Mouse (Mus musculus) midbrain, embryonic 11.5 days (tissue): ENCODE results near the gene Slit1. TPM values are rescaled to one million over a fixed set of nuclear protein-coding genes. Genes with fewer than 3 reads are reported as not detected.

Experiments used
- ATAC-seq: fragments of 200-750 bp; cut with Nextera tagmentation; 2 replicates; pipeline ENCODE4 v1.8.0; 2017; ENCODE audit warnings: moderate TSS enrichment, moderate library complexity; ENCODE audit not compliant: low FRiP score
- DNase-seq: peaks from one replicate; pipeline ENCODE4 v3.0.0; 2015; ENCODE audit warnings: low spot score; ENCODE audit errors: missing footprints
- H3K27ac ChIP-seq: fragments of 300-500 bp; sonication (generic); 2 replicates; pipeline ENCODE4 v1.5.1; 2014; ENCODE audit warnings: low read depth, low read length
- H3K27me3 ChIP-seq: fragments of 300-500 bp; sonication (generic); 2 replicates; pipeline ENCODE4 v1.6.1; 2014; ENCODE audit warnings: mild to moderate bottlenecking, low read length, moderate library complexity, mixed read lengths; ENCODE audit not compliant: control insufficient read depth, insufficient read depth
- H3K36me3 ChIP-seq: fragments of 300-500 bp; sonication (generic); 2 replicates; pipeline ENCODE4 v1.6.1; 2014; ENCODE audit warnings: mild to moderate bottlenecking, low read length, moderate library complexity, mixed read lengths; ENCODE audit not compliant: control insufficient read depth, insufficient read depth
- H3K4me1 ChIP-seq: fragments of 300-500 bp; sonication (generic); 2 replicates; pipeline ENCODE4 v1.6.1; 2014; ENCODE audit warnings: low read length; ENCODE audit not compliant: control insufficient read depth, insufficient read depth
- H3K4me2 ChIP-seq: fragments of 300-500 bp; sonication (generic); 2 replicates; pipeline ENCODE4 v1.6.1; 2014; ENCODE audit warnings: mild to moderate bottlenecking, moderate library complexity
- H3K4me3 ChIP-seq: fragments of 300-500 bp; sonication (generic); 2 replicates; pipeline ENCODE4 v1.5.1; 2014; ENCODE audit warnings: low read depth, low read length
- H3K9ac ChIP-seq: fragments of 300-500 bp; sonication (generic); 2 replicates; pipeline ENCODE4 v1.6.1; 2014; ENCODE audit warnings: low read length
- H3K9me3 ChIP-seq: fragments of 300-500 bp; sonication (generic); 2 replicates; pipeline ENCODE4 v1.6.1; 2016; ENCODE audit warnings: low read length; ENCODE audit not compliant: control insufficient read depth
- WGBS: fragments of 180-500 bp; shearing (Covaris S2); extraction: QIAGEN DNeasy Blood & Tissue Kit; methylation state at CpG from one replicate; pipeline ENCODE4 v1.1.7; 2014; 5-methylcytosine and 5-hydroxymethylcytosine counted together
- polyA plus RNA-seq: library from polyadenylated mRNA; unstranded; fragments of >200 nt; fragmentation: Nextera tagmentation; extraction: Ambion mirVana; gene quantifications from 2 replicates; pipeline ENCODE4 v1.2.1, GENCODE M21; 2014

The Slit1 gene
- polyA plus RNA-seq, 1 experiment from 2014 or later = 10.2 TPM

DNA sequence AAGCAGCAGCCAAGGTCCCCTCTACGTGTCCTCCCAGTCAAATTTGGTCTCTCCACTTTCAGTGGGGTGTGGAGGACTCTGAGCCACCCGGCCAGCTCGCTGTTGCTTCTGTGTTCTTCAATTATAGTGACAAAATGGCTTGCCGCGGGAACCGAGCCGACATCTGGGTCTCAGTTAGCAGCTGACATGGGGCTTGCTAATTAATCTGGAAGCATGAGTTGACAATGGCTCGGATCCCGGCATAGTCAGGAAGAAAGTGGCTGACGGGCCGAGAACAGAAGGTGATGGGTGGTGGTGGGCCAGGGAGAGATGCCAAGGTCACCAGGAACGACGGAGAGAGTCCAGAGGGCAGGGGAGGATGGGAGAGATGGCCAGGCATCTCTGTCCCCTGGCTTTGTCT is 55.2 kb downstream of the Slit1 start:
- Histone ChIP-seq H3K4me1 (peaks cover 14% of the 10 kb centered on the region; the same call in 1 of the 2 replicates), H3K9me3 (no peaks in the 10 kb centered on the region; the same call in 1 of the 2 replicates), H3K4me2 (no peak overlapping the region), H3K36me3 (no peaks in the 10 kb centered on the region), H3K27me3 (peaks cover 3% of the 10 kb centered on the region), H3K9ac (no peak overlapping the region), H3K4me3 (no peak overlapping the region), H3K27ac (0 out of 2 replicates have a peak overlapping the region, but pooled peaks have one; percentile 17)
- ATAC-seq = peak; percentile 10; the same call in 1 of the 2 replicates
- DNase-seq = no peak
- 44% methylated on average over 13 of the region's 13 CpGs for WGBS

DNA sequence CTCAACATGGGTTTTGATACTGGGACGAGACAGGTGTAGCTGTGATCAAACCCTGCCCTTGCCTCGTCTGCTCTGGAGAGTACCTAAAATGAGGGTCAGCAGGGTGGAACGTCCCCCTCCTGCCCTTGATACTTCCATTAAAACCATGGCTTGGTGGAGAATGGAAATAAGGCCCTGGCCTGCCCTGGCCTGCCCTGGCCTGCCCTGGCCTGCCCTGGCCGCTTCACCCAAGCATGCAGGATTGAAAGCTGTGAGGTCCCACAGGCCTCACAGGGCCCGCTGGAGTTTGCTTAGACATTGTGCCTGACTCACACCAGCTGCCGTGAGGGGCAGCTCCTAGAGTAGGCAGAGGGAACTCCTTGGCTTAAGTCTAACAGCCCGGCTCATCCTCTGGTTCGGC is 55.6 kb downstream of the Slit1 start:
- no peak for DNase-seq
- ATAC-seq = 0 out of 2 replicates have a peak, but pooled peaks have one; percentile 12
- Histone ChIP-seq H3K27me3 (peaks cover 3% of the 10 kb centered on the region), H3K4me3 (no peak overlapping the region), H3K9ac (no peak overlapping the region), H3K27ac (no peak overlapping the region; the same call in 1 of the 2 replicates), H3K36me3 (no peaks in the 10 kb centered on the region), H3K9me3 (no peaks in the 10 kb centered on the region; the same call in 1 of the 2 replicates), H3K4me1 (peaks cover 14% of the 10 kb centered on the region; the same call in 1 of the 2 replicates), H3K4me2 (no peak overlapping the region)
- WGBS = 62% methylated on average over 8 of the region's 8 CpGs

DNA sequence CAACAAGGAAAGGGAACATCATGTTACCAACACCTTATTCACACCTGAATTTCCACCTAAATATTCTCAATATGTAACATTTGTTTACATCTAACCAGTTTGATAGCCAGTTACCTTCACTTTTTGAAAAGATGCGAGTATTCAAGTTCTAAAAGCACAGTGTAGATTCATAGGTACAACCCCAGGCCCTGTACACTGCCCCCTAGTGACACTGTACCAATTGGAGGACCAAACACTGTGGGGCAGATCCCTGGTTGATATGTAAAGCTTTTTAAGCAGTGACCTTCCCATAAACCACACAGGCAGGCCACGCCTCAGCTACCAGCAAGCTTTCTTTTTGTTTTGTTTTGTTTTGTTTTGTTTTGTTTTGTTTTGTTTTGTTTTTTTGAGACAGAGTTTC is 57.3 kb downstream of the Slit1 start:
- peaks cover 14% of the 10 kb centered on the region; the same call in 1 of the 2 replicates for H3K4me1 ChIP-seq
- no peak overlapping the region for H3K9ac ChIP-seq
- H3K36me3 ChIP-seq = no peaks in the 10 kb centered on the region
- 93% methylated on average over 2 of the region's 2 CpGs for WGBS
- ATAC-seq (no peak), DNase-seq (no peak)
- no peak overlapping the region for H3K27ac ChIP-seq
- H3K4me2 ChIP-seq = no peak overlapping the region
- no peaks in the 10 kb centered on the region for H3K27me3 ChIP-seq
- H3K9me3 ChIP-seq = no peaks in the 10 kb centered on the region
- no peak overlapping the region for H3K4me3 ChIP-seq

DNA sequence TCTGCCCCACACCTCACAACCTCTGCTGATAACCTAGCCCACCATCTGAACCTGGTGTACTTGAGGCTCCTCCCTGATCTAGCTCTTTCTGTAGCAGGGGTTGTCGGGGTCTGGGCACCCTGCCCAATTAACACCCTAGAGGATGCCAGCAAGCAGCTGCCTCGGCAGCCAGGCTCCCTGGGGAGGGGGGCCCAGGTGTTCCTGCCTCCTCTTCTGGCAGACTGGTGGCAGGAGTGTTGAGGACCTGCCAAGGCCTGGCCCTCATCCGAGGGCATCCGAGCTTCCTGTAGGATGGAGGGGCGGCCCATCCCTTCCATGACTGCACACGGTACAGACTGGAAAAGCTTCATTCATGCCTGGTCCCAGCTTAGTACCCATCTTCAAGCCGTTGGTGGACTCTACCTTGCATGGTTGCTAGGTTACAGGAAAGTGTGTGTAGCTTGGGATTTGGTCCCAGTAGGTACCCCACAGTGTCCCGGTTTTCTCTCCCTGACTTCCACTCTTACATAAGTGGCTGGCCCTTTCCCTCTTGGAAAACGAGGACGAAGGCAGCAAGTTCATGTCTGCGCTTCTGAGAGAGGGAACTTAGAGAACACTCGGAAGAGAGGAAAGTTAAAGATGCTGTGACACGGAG is 57.9 kb downstream of the Slit1 start:
- Histone ChIP-seq H3K4me1 (peaks cover 14% of the 10 kb centered on the region; the same call in 1 of the 2 replicates), H3K4me2 (no peak overlapping the region), H3K27me3 (no peaks in the 10 kb centered on the region), H3K4me3 (no peak overlapping the region), H3K36me3 (no peaks in the 10 kb centered on the region), H3K27ac (no peak overlapping the region), H3K9ac (no peak overlapping the region), H3K9me3 (no peaks in the 10 kb centered on the region)
- 82% methylated on average over 13 of the region's 13 CpGs for WGBS
- DNase-seq (no peak), ATAC-seq (no peak)

DNA sequence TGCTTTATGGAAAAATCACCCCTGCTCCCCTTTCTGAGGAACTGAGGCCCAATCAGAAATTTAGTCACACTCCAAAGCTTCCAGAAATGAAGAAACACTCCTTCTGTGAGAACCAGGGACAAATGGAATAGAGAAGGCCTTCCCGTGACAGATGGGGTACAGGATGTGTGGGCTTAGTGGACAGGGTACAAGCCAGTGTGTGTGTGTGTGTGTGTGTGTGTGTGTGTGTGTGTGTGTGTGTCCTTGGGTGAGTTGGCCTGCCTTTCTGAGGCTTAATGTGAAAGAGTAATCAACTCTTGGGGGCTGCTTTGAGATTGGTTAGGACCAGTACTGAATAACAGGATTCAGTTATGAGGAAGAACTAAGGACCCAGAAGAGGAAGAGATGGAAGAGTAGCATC is 58.6 kb downstream of the Slit1 start:
- H3K9me3 ChIP-seq = no peaks in the 10 kb centered on the region
- DNase-seq (no peak), ATAC-seq (no peak)
- H3K4me3 ChIP-seq = no peak overlapping the region
- peaks cover 14% of the 10 kb centered on the region for H3K4me1 ChIP-seq
- WGBS = 83% methylated on average over 1 of the region's 1 CpGs
- H3K27me3 ChIP-seq = no peaks in the 10 kb centered on the region
- H3K36me3 ChIP-seq = no peaks in the 10 kb centered on the region
- no peak overlapping the region for H3K9ac ChIP-seq
- H3K27ac ChIP-seq = no peak overlapping the region
- H3K4me2 ChIP-seq = no peak overlapping the region

DNA sequence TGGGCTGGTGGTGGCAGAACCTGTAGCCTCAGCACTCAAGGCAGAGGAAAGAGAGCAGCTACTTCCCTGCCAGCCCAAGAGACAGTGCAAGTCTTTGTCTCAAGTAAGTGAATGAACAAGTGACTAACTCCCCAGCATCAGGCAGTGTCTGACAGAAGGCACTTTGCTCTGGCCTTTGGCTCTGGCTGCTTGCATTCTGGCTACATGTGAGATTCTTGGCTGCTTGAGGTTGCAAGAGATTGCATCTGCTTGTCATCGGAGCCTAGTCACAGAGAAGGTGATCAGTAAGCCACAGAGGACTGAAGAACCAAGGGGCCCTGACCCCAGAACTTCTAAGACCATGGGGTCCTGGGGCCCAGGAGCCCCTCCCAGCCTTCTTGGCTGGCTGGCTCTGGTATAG is 59.5 kb downstream of the Slit1 start:
- no peak for ATAC-seq
- H3K27me3 ChIP-seq = no peaks in the 10 kb centered on the region
- peaks cover 23% of the 10 kb centered on the region for H3K4me1 ChIP-seq
- no peak overlapping the region for H3K4me3 ChIP-seq
- 79% methylated on average over 1 of the region's 1 CpGs for WGBS
- H3K36me3 ChIP-seq = no peaks in the 10 kb centered on the region
- no peaks in the 10 kb centered on the region for H3K9me3 ChIP-seq
- no peak overlapping the region for H3K4me2 ChIP-seq
- no peak for DNase-seq
- H3K9ac ChIP-seq = no peak overlapping the region; the same call in 1 of the 2 replicates
- H3K27ac ChIP-seq = no peak overlapping the region

DNA sequence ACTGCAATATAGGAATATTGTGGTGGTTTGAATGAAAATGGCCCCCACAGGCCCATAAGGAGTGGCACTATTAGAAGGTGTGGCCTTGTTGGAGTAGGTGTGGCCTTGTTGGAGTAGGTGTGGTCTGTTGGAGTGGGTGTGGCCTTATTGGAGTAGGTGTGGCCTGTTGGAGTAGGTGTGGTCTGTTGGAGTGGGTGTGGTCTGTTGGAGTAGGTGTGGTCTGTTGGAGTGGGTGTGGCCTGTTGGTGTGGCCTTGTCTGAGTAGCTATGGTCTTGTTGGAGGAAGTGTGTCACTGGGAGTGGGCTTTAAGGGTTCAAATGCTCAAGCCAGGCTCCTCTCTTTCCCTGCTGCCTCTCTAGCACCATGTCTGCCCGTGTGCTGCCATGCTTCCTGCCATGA is 63.2 kb downstream of the Slit1 start:
- no peak overlapping the region for H3K9ac ChIP-seq
- H3K27me3 ChIP-seq = no peaks in the 10 kb centered on the region
- no peak overlapping the region for H3K27ac ChIP-seq
- peaks cover 23% of the 10 kb centered on the region for H3K4me1 ChIP-seq
- DNase-seq (no peak), ATAC-seq (no peak)
- H3K9me3 ChIP-seq = no peaks in the 10 kb centered on the region
- no peak overlapping the region for H3K4me3 ChIP-seq
- 100% methylated on average over 1 of the region's 1 CpGs for WGBS
- no peak overlapping the region for H3K4me2 ChIP-seq
- no peaks in the 10 kb centered on the region for H3K36me3 ChIP-seq

DNA sequence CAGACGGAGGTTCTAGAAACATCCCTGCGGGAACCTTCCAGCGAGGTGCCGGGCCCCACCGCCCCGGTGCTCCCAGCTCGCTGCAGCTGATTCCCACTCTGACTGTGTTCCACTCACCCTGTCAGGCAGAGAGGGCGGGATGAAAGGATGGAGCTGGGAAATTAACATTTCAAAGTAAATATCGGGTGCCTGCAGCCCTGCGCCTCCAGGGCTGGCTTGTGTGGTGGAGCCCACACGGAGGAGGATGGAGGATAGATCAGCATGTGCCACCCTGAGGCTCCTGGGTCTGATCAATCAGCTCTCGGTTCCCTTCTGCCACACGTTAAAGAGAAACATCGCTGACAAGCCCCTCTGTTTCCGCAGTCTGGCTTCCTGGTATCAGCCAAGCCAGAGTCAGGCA is 64.4 kb downstream of the Slit1 start:
- no peaks in the 10 kb centered on the region for H3K27me3 ChIP-seq
- peak overlapping the region; percentile 16; the same call in 1 of the 2 replicates for H3K4me2 ChIP-seq
- H3K9me3 ChIP-seq = no peaks in the 10 kb centered on the region
- H3K27ac ChIP-seq = no peak overlapping the region
- H3K4me1 ChIP-seq = peaks cover 23% of the 10 kb centered on the region
- ATAC-seq (peak; percentile 39), DNase-seq (no peak)
- no peak overlapping the region for H3K9ac ChIP-seq
- H3K4me3 ChIP-seq = no peak overlapping the region
- WGBS = 19% methylated on average over 15 of the region's 15 CpGs
- H3K36me3 ChIP-seq = no peaks in the 10 kb centered on the region

DNA sequence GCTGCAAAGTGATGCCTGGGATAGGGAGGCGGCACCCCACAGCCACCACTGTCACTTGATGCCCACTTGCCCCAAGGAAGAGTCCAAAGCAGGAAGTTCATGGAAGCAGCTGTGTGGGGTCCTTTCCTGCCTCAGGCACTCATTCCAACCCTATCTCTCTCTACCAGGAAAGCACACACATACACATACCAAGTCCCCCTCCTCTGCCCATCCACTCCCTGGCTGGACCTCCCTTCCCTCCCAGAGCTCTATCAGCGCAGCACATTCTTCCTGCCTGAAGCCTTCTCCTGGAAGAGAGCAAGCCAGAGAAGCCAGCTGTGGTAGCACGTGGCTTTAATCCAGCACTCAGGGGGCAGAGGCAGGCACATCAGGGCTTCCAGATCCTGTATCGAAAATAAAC is 65.9 kb downstream of the Slit1 start:
- H3K4me1 ChIP-seq = peaks cover 23% of the 10 kb centered on the region
- H3K9ac ChIP-seq = no peak overlapping the region
- H3K4me2 ChIP-seq = no peak overlapping the region
- H3K36me3 ChIP-seq = no peaks in the 10 kb centered on the region
- 68% methylated on average over 4 of the region's 4 CpGs for WGBS
- no peak overlapping the region for H3K4me3 ChIP-seq
- DNase-seq (no peak), ATAC-seq (no peak)
- no peaks in the 10 kb centered on the region for H3K9me3 ChIP-seq
- no peak overlapping the region for H3K27ac ChIP-seq
- H3K27me3 ChIP-seq = no peaks in the 10 kb centered on the region
